Mouse (Mus musculus): ENCODE measurements at regions not wholly inside any gene's neighbourhood (a gene's known extent, or its start where the extent isn't known, plus 50 kb on each side); places are given as distances from the start of the nearest gene placed in this dataset.

DNA sequence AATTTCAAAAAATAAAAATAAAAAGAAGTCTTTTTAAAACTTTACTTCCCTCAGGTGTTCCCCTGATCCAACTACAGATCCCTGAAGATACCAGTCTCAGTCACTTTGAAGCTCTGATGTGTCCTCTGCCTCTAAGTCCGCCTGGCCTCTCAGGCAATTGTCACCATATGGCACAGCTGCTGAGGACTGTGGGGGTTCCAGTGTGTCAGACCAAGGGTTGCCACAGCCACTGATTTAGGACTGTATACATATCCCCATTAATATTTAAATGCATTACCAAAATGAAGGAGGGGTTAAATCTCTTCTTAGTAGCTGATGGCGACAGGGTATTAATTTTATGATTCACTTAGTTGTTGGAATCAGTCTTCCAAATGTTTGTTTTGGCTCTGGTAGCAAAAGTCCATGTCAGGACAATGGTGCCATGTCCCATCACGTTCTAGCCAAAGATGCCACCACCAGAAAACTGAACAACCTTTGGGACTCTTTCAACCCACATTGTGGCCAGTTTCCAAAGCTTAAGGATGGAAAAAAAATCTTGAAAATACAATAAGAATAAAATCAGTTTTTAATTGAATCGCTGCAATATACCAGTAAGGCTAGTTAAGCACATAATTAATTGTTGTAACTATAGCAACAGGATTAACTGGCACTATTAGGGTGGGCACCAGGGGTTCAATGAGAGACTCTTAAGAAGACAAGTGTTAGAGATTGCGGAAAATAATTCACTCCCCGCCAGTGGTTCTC lies 62.5 kb downstream of the Arrdc4 start:
- no peak for DNase-seq (ENCODE audit: low read depth, low spot score)

- no peak for DNase-seq (ENCODE audit: low read depth, low spot score)
Measured at GRCm38 (mm10) chr7:68682929-68683643, 66.0 kb downstream of the Arrdc4 start.

- peak; percentile 8 for DNase-seq (ENCODE audit: low read depth, low spot score)
Measured at GRCm38 (mm10) chr7:68682318-68682728, 66.7 kb downstream of the Arrdc4 start.

DNA sequence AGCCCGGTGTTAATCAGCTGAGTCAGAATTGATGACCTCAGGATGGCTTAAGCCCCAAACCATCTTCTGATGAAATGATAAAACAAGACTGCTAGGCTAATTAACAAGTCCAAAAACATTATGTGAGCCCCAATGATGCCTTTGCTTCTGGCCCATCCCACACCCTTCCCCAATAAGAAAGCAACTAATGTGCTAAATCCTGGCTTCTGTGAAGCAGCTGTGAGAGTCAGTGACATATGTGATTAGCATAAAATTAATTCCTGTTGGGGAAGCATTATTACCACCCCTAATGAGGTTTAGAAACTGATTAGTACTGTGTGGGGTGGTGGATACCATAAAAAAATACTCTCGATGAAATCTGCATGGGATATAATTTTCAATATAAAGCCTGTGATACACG lies 69.3 kb downstream of the Arrdc4 start:
- no peak for DNase-seq (ENCODE audit: low read depth, low spot score)

DNA sequence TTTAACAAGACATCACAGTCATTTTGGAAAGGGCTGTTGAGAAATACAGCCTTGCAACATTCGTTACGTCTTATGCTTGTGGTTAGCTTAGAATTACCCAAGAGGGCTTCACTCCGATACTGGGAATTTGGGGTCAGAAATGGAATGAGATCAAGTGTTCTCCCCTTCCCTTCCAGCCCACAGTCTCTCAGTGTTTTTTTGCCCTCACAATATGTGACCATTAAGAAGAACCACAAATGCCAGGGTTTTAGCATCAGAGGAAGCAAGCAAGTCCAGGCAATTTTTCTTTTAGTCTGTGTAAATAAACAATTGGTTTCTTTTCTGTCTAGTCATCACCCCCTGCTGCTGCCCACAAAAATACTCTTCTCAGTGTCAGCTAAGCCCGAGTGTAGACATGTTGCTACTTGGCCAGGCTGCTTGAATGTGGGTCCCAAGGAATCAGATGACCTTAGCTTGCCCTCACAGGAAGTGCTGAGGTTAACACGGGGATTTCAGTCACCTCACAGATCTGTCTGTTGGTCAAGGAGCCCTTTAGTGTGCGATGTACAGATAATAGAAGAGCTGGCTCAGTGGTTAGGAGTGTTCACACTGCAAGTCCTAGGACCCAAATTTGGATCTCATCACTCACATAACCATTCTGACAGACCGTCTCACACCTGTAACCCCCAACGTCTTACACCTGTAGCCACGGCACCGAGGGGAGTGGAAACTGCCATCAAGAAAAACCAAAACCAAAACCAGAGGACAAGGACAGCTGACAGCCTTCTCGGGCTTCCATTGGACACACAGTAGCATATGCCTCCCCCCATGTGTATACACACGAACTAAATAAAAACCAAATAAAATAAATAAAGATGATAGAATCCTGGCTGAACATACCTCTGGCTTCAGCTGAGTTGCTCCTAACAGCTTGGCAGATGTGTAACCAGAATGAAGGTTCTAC lies 81.0 kb downstream of the Arrdc4 start:
- DNase-seq (ENCODE audit: low read depth, low spot score), result no peak

GRCm38 (mm10) chr7:68667215-68667614 lies 81.8 kb downstream of the Arrdc4 start:
- peak; percentile 20 for DNase-seq (ENCODE audit: low read depth, low spot score)

GRCm38 (mm10) chr7:68656354-68656753 lies 92.7 kb downstream of the Arrdc4 start:
- no peak for DNase-seq (ENCODE audit: low read depth, low spot score)

DNA sequence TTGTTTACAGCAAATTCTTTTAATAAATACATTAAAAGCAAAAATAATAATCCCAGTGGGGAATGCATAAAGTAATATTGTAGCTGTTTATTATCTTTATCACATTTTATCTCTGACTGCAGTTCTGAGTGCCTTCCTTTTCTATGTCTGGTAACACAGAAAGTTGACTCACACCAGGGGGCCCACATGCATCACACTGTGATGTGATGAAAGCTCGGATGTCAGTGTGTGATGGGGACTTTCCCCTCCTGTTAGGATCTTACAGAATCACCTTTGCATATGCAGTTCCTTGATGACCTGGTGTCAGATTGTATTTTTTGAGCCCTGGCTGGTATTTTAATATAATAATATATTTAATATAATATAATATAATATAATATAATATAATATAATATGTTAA lies 95.5 kb downstream of the Arrdc4 start:
- DNase-seq (ENCODE audit: low read depth, low spot score), result no peak

- DNase-seq (ENCODE audit: low read depth, low spot score), result peak; percentile 30
Measured at GRCm38 (mm10) chr7:68651418-68651817, 97.6 kb downstream of the Arrdc4 start.

DNA sequence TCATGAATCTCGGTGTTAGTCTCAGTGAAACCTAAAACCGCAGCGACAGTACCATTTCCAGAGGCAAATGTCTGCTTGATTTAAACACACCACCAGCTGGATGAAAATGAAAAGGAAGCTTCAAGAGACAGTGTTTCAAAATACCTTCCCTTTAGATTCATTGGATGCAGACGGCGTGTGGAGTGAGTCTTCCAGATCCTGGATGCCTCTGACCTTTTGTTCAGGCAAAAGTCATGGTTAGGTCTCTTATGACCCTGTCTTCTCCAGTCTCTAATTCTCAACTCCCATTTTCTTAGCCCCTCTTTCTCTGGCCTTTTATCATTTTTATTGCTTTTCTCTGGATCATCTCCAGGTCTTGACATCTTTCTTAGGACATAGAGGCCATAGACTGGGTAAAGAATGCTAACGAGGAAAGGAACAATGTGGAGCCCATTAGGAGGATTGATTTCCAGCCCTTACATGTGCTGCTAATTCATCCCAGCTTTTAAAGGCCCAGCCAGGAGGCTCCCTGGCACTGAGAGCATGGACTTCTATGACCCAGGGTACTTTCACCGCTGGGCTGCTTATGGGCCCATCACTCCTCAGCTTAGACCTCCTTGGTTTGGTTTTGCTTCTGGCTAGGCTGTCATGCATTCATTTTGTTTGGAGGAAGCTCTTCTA lies 111.4 kb downstream of the Arrdc4 start:
- DNase-seq (ENCODE audit: low read depth, low spot score), result no peak

- DNase-seq (ENCODE audit: low read depth, low spot score), result no peak
Measured at GRCm38 (mm10) chr7:68621080-68621479, 128.0 kb downstream of the Arrdc4 start.

DNA sequence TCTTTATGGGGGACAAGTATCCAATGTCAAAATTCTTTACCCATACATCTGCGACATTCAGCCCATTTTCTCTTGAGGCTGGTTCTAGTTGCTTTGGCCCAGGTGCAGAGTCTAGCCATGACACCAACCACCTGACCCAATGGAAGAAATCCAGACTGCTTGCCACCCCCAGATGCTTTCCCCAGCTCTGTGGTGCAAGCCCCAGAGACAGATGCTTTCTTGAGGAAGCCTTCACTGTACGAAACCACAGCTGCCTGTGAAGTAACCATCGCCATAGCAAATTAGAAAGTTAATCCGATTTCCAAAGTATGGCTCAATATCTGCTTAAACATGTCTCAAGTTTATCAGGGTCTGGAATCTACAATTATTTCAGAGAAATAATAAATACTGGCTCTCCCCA lies 138.5 kb downstream of the Arrdc4 start:
- DNase-seq (ENCODE audit: low read depth, low spot score), result no peak

DNA sequence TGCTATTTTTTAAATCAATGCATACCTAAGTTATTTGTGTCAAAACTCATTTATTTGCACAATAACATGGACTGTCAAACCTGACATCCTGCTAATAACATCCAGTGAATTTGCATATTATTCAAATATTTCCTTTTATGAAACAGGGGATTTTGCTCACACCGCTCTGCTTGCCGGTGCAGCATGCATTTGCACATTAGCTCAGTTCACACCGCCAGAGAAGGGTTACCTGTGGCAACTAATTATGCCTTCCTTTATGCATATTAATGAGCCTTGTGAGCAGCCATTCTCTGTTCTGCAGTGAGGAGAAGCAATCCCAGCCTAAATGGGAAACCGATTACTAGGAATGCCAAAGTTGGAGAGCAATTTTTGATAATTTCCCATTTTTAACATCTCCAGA lies 141.9 kb downstream of the Arrdc4 start:
- DNase-seq (ENCODE audit: low read depth, low spot score), result peak; percentile 32

GRCm38 (mm10) chr7:68606278-68606677 lies 142.8 kb downstream of the Arrdc4 start:
- no peak for DNase-seq (ENCODE audit: low read depth, low spot score)

- no peak for DNase-seq (ENCODE audit: low read depth, low spot score)
Measured at GRCm38 (mm10) chr7:68603711-68604110, 145.3 kb downstream of the Arrdc4 start.

DNA sequence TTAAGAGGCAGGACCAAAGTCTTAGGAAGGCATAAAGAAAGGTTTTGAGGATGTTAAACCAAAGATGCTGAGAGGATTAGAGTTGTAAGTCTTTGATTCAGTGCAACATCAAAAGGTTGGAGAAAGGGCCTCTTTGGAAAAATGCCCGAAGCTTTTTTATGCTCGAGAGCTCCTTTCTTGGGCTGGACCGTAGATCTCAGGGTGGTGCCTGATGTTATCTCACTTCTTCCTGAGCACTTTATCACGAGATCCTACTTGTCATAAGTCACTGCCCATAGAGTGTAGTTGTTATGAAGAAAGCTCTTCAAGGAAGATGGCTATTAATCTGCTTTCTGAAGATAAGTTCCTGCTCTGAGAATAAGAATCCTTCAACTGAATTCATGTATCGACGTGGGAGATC lies 147.0 kb downstream of the Arrdc4 start:
- no peak for DNase-seq (ENCODE audit: low read depth, low spot score)

- no peak for DNase-seq (ENCODE audit: low read depth, low spot score)
Measured at GRCm38 (mm10) chr7:68594017-68594386, 155.0 kb downstream of the Arrdc4 start.

GRCm38 (mm10) chr7:68593344-68594016 lies 155.6 kb downstream of the Arrdc4 start:
- DNase-seq (ENCODE audit: low read depth, low spot score), result no peak

DNA sequence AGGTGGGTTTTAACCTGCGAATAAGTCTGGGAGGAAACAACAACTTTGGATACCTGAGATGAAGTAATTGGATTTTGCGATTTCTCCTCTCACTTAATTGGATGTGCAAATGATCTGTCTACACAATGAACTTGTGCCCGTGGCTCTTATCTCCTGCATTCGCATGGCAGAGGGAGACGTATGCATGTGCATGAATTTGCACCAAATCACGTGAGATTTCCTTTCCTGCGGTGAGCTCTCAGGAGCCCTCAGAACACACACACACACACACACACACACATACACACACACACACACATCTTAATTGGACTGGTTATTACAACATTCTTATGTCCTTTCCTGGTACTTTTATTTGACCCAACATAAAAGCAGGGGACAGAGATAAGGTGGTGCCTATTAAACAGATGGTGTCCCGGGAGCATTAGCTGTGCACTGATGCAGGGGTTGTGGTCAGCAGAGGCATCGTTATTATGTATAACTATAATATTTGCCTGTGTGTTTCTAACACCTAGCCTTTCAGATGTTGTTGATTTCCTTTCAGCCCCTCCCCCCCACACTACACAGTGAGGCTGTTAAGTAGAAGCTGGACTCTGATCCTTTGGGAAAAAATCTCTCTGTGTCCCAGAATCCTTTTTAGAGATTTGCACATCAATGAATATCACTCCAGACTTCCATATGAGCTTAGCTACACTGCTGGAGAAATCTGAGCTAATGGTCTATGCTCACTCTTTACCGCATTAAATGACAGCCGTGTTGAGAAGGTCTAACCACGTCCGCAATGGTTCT lies 166.3 kb downstream of the Arrdc4 start:
- no peak for DNase-seq (ENCODE audit: low read depth, low spot score)

DNA sequence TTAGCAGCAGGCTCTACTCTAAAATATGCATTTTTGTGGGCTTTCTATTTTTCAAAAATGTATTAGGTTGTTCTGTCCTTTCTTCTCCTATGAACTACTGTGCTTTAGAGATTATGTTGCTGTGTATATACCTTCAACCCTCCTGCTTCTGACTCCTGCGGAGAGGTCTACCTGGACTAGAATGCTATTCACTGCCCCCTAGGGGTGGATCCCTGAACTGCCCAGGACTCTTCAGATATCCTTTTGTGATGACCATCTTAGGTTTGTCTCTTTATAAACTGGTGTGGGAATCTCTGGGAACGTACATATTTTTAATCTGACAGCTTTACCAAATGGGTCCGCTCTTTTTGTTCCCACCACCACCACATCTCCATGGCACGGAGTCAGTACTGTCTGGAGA lies 168.4 kb downstream of the Arrdc4 start:
- peak; percentile 67 for DNase-seq (ENCODE audit: low read depth, low spot score)
